ENCODE assay signal across 16 mouse cellular contexts in the genomic region with DNA sequence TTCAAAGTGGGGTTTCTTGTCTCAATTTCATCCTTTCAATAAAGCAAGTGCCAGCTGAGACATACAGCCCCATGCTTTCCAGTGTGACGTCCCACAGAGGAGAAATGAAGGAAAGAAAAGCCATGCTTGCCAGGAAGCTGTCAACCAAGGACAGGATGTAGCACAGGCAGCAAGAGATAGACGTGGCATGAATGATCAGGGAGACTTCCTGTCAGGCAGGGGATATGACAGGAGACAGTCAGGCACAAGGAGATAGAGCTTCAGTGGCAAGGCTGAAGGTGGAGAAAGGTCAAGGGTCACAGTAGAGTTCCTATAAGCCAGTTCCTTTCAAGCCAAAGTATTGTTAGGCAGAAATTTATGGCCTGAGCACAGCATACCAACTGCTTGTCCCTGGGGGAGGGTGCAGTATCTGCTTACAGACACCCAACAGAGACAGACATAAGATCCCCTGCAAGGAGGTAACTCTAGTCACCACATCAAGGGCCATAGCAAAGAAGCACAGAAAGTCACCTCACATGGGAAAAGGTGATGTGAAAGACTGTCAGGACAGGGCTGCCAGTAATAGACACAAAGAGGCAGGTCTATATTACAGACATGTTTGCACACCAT. TPM values are rescaled to one million over a fixed set of nuclear protein-coding genes. Genes with fewer than 3 reads are reported as not detected.
DNase-seq lines count a peak whose midpoint lies in the region; ATAC-seq lines count a peak whose summit lies in the region.
"Had no signal": no experiment of that assay in that cellular context is flagged by ENCODE, and none has a peak within 500 bp of the region (broad histone marks: within the 10 kb centered on the region; RNA-seq: fewer than 3 reads in every experiment).

No protein-coding gene starts in this region.

- H3K9me3 ChIP-seq in forebrain, embryonic 10.5 days: no peaks in the 10 kb centered on the region
- H3K9me3 ChIP-seq in forebrain, embryonic 11.5 days (ENCODE audit: control insufficient read depth, low read length): no peaks in the 10 kb centered on the region
- H3K9me3 ChIP-seq in kidney, embryonic 16.5 days (ENCODE audit: low read length): no peaks in the 10 kb centered on the region
- H3K9me3 ChIP-seq in midbrain, embryonic 10.5 days (replicated peaks): no peaks in the 10 kb centered on the region
- H3K9me3 ChIP-seq: forebrain, embryonic 13.5 days; intestine, embryonic 15.5 days; midbrain, embryonic 15.5 days had no signal

- H3K27ac ChIP-seq in forebrain, embryonic 10.5 days: 0 out of 2 replicates have a peak overlapping the region, but pooled peaks have one; percentile 20
- no peak overlapping the region for H3K27ac ChIP-seq in forebrain, embryonic 11.5 days (ENCODE audit: low read depth, low read length)
- peak overlapping the region; percentile 25 for H3K27ac ChIP-seq in kidney, embryonic 16.5 days (ENCODE audit: low read length)
- H3K27ac ChIP-seq in midbrain, embryonic 10.5 days (replicated peaks): no peak overlapping the region
- H3K27ac ChIP-seq: forebrain, embryonic 13.5 days; intestine, embryonic 15.5 days; midbrain, embryonic 15.5 days had no signal

- no peaks in the 10 kb centered on the region for H3K36me3 ChIP-seq in forebrain, embryonic 10.5 days (replicated peaks)
- H3K36me3 ChIP-seq in forebrain, embryonic 11.5 days (ENCODE audit: control insufficient read depth, insufficient read depth, low read length): no peaks in the 10 kb centered on the region
- H3K36me3 ChIP-seq in kidney, embryonic 16.5 days (ENCODE audit: insufficient read depth, low read length): no peaks in the 10 kb centered on the region
- H3K36me3 ChIP-seq in midbrain, embryonic 10.5 days: no peaks in the 10 kb centered on the region
- H3K36me3 ChIP-seq: intestine, embryonic 15.5 days; midbrain, embryonic 15.5 days had no signal

- no peaks in the 10 kb centered on the region for H3K27me3 ChIP-seq in forebrain, embryonic 10.5 days (ENCODE audit: poor library complexity, severe bottlenecking)
- no peaks in the 10 kb centered on the region for H3K27me3 ChIP-seq in forebrain, embryonic 11.5 days (ENCODE audit: control insufficient read depth, insufficient read depth, low read length)
- H3K27me3 ChIP-seq in kidney, embryonic 16.5 days (ENCODE audit: insufficient read depth, low read length): no peaks in the 10 kb centered on the region
- H3K27me3 ChIP-seq in midbrain, embryonic 10.5 days (ENCODE audit: low read depth, poor library complexity, severe bottlenecking): no peaks in the 10 kb centered on the region
- H3K27me3 ChIP-seq: forebrain, embryonic 13.5 days; intestine, embryonic 15.5 days; midbrain, embryonic 15.5 days had no signal

- no peak for DNase-seq in forebrain, embryonic 10.5 days (ENCODE audit: extremely low spot score, low spot score)
- DNase-seq in forebrain, embryonic 11.5 days (ENCODE audit: low spot score): no peak
- no peak for DNase-seq in kidney, adult 18-20 months
- peak; percentile 10 for DNase-seq in thymus, postnatal 0 days (ENCODE audit: low spot score)
- DNase-seq in thymus, postnatal 10 days (ENCODE audit: low spot score in 2 of 2): no peak
- peak; percentile 12 for DNase-seq in yolk sac, embryonic 10.5 days (ENCODE audit: low spot score)
- DNase-seq in midbrain, embryonic 10.5 days (ENCODE audit: low spot score): no peak
- DNase-seq: adrenal gland, adult 2 months; cerebellum, postnatal 10 days; layer of hippocampus, adult 9-11 months had no signal

- H3K4me1 ChIP-seq in forebrain, embryonic 10.5 days: peaks cover 12% of the 10 kb centered on the region
- no peaks in the 10 kb centered on the region for H3K4me1 ChIP-seq in forebrain, embryonic 11.5 days (replicated peaks; ENCODE audit: control insufficient read depth, insufficient read depth, low read length)
- H3K4me1 ChIP-seq in kidney, embryonic 16.5 days (ENCODE audit: insufficient read depth, low read length): peaks cover 13% of the 10 kb centered on the region
- peaks cover 4% of the 10 kb centered on the region for H3K4me1 ChIP-seq in midbrain, embryonic 10.5 days
- H3K4me1 ChIP-seq: intestine, embryonic 15.5 days; midbrain, embryonic 15.5 days had no signal

- no peak overlapping the region for H3K4me2 ChIP-seq in forebrain, embryonic 11.5 days (ENCODE audit: low read depth, low read length, severe bottlenecking)
- no peak overlapping the region for H3K4me2 ChIP-seq in kidney, embryonic 16.5 days (replicated peaks; ENCODE audit: low read depth, low read length)
- H3K4me2 ChIP-seq: forebrain, embryonic 13.5 days; intestine, embryonic 15.5 days; midbrain, embryonic 15.5 days had no signal

- no peak overlapping the region for H3K4me3 ChIP-seq in forebrain, embryonic 10.5 days
- H3K4me3 ChIP-seq in forebrain, embryonic 11.5 days (ENCODE audit: low read depth, low read length): no peak overlapping the region
- no peak overlapping the region for H3K4me3 ChIP-seq in kidney, embryonic 16.5 days (ENCODE audit: low read length)
- H3K4me3 ChIP-seq in midbrain, embryonic 10.5 days: no peak overlapping the region
- H3K4me3 ChIP-seq: forebrain, embryonic 13.5 days; intestine, embryonic 15.5 days; midbrain, embryonic 15.5 days had no signal

- ATAC-seq in forebrain, embryonic 11.5 days (replicated peaks; ENCODE audit: low FRiP score): no peak
- peak; percentile 85 for ATAC-seq in kidney, embryonic 16.5 days (ENCODE audit: low FRiP score, low TSS enrichment)
- ATAC-seq: forebrain, embryonic 13.5 days; intestine, embryonic 15.5 days; midbrain, embryonic 15.5 days had no signal

- WGBS in forebrain, embryonic 10.5 days: 54% methylated on average over 2 of the region's 2 CpGs
- WGBS in forebrain, embryonic 11.5 days: 63% methylated on average over 2 of the region's 2 CpGs
- WGBS in kidney, embryonic 16.5 days: 7% methylated on average over 2 of the region's 2 CpGs
- 53% methylated on average over 2 of the region's 2 CpGs for WGBS in midbrain, embryonic 10.5 days

- no peak overlapping the region for H3K9ac ChIP-seq in forebrain, embryonic 11.5 days (ENCODE audit: low read length)
- no peak overlapping the region for H3K9ac ChIP-seq in kidney, embryonic 16.5 days (replicated peaks; ENCODE audit: low read length)
- H3K9ac ChIP-seq: forebrain, embryonic 13.5 days; intestine, embryonic 15.5 days; midbrain, embryonic 15.5 days had no signal

RNA-seq across cellular contexts. Expression of a gene that starts 8.6 kb away (rescaled TPM):
- 1.8 and 2.1 TPM in 2 replicates for polyA plus RNA-seq in forebrain, embryonic 10.5 days (2016; fragmentation: Nextera tagmentation; extraction: Ambion mirVana)
- 0.88 and 1.0 TPM in 2 replicates for polyA plus RNA-seq in forebrain, embryonic 11.5 days (2014; fragmentation: Nextera tagmentation; extraction: Ambion mirVana)
- 0.92 and 1.2 TPM in 2 replicates for polyA plus RNA-seq in kidney, embryonic 16.5 days (2015; fragmentation: Nextera tagmentation; extraction: Ambion mirVana)
- polyA plus RNA-seq in thymus, postnatal 0 days (2015; fragmentation: Nextera tagmentation; extraction: Ambion mirVana): 0.42 and 0.92 TPM in 2 replicates
- polyA plus RNA-seq in midbrain, embryonic 10.5 days (2016; fragmentation: Nextera tagmentation; extraction: Ambion mirVana): 1.9 and 2.1 TPM in 2 replicates
- polyA plus RNA-seq: adrenal gland, adult 2 months; liver, adult 2 months had no signal

RNA-seq across cellular contexts. Expression of a gene that starts 28.9 kb away (rescaled TPM):
- 0.05 TPM in 1 of 2 replicates, not detected in the other for polyA plus RNA-seq in forebrain, embryonic 10.5 days (2016; fragmentation: Nextera tagmentation; extraction: Ambion mirVana)
- polyA plus RNA-seq in forebrain, embryonic 11.5 days (2014; fragmentation: Nextera tagmentation; extraction: Ambion mirVana): 0.04 TPM in 1 of 2 replicates, not detected in the other
- 2.8 and 2.9 TPM in 2 replicates for polyA plus RNA-seq in kidney, embryonic 16.5 days (2015; fragmentation: Nextera tagmentation; extraction: Ambion mirVana)
- 0.10 and 0.26 TPM in 2 replicates for polyA plus RNA-seq in thymus, postnatal 0 days (2015; fragmentation: Nextera tagmentation; extraction: Ambion mirVana)
- not detected in 2 replicates for polyA plus RNA-seq in midbrain, embryonic 10.5 days (2016; fragmentation: Nextera tagmentation; extraction: Ambion mirVana)
- polyA plus RNA-seq: neural tube, embryonic 11.5 days had no signal

Comparison
In these comparisons a context has a peak if more than half of its experiments do, and no peak if none do; other contexts are left out.
1. DNase-seq: peak in thymus, postnatal 0 days (single experiment) and yolk sac, embryonic 10.5 days (single experiment); none in forebrain, embryonic 10.5 days (single experiment), forebrain, embryonic 11.5 days (single experiment), kidney, adult 18-20 months (single experiment), thymus, postnatal 10 days (0 of 2) and midbrain, embryonic 10.5 days (single experiment).
2. H3K27ac ChIP-seq: peak in forebrain, embryonic 10.5 days (single experiment) and kidney, embryonic 16.5 days (single experiment); none in forebrain, embryonic 11.5 days (single experiment) and midbrain, embryonic 10.5 days (single experiment).